Mouse (Mus musculus) macrophage (primary cell): ENCODE results near the gene Cnot8. TPM values are rescaled to one million over a fixed set of nuclear protein-coding genes. Genes with fewer than 3 reads are reported as not detected.

Experiments
- H3K27ac ChIP-seq: fragments of 350-480 bp; formaldehyde crosslinking; 2 replicates; pipeline ENCODE4 v1.9.0; 2021
- H3K36me3 ChIP-seq: fragments of 350-480 bp; formaldehyde crosslinking; 2 replicates; pipeline ENCODE4 v1.9.0; 2021; ENCODE audit errors: inconsistent target
- H3K4me3 ChIP-seq: fragments of 350-480 bp; formaldehyde crosslinking; 2 replicates; pipeline ENCODE4 v1.9.0; 2021; ENCODE audit errors: inconsistent target
- H3K79me2 ChIP-seq: fragments of 350-480 bp; formaldehyde crosslinking; 2 replicates; pipeline ENCODE4 v1.9.0; 2021; ENCODE audit errors: inconsistent target
- WGBS: methylation state at CpG from one replicate; pipeline ENCODE4 v1.1.7; 2026; ENCODE audit warnings: inconsistent platforms; ENCODE audit not compliant: missing documents; 5-methylcytosine and 5-hydroxymethylcytosine counted together
- polyA plus RNA-seq: library from polyadenylated mRNA; stranded (reverse); fragments of 250-400 nt; gene quantifications from 3 replicates; pipeline ENCODE4 v1.2.4, GENCODE M21; 2018; ENCODE audit warnings: inconsistent platforms

Cnot8 gene
- polyA plus RNA-seq, 1 experiment from 2014 or later: 36.2 TPM

- peaks cover 4% of the 10 kb centered on the region; the same call in 1 of the 2 replicates for H3K79me2 ChIP-seq
- 100% methylated on average over 2 of the region's 2 CpGs for WGBS
- no peak overlapping the region for H3K4me3 ChIP-seq
- H3K36me3 ChIP-seq: peaks cover 5% of the 10 kb centered on the region; the same call in 1 of the 2 replicates
- no peak overlapping the region for H3K27ac ChIP-seq
Measured at GRCm38 (mm10) chr11:58165072-58165471, 61.1 kb downstream of the Cnot8 start.

DNA sequence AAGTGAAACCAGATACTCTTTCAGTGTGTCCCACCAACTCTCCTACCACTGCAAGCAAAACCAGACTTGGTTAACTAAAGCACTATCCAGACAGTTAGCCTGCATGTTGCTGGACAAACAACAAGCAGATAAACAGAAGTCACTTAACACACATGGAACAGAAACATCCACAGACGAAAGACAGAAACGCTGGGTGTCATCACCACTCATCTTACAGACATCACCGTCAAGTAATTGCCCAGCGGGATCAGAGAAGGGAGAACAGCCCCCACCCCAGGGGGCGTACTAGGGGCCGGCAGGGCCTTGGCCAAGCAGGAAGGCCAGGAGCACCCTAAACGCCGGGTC, 63.8 kb downstream of the Cnot8 start:
- Histone ChIP-seq H3K27ac (no peak overlapping the region), H3K4me3 (peak overlapping the region; percentile 53), H3K36me3 (peaks cover 1% of the 10 kb centered on the region; the same call in 1 of the 2 replicates), H3K79me2 (peaks cover 16% of the 10 kb centered on the region; the same call in 1 of the 2 replicates)
- WGBS: 0% methylated on average over 4 of the region's 8 CpGs

Other genes with a start within 250 kb of the Cnot8 start
- gene Larp1, start 95.1 kb upstream of the Cnot8 start, polyA plus RNA-seq: 48.8 to 67.1 TPM (median 59.1 TPM) in 3 replicates
- gene Gm12248, start 11.0 kb upstream of the Cnot8 start, polyA plus RNA-seq: not detected in 3 replicates
- gene Gemin5, start 64.4 kb downstream of the Cnot8 start, polyA plus RNA-seq: 4.7 to 12.0 TPM (median 5.4 TPM) in 3 replicates
- gene Mrpl22, start 67.5 kb downstream of the Cnot8 start, polyA plus RNA-seq: 36.9 to 51.5 TPM (median 42.8 TPM) in 3 replicates
- gene Igtp, start 95.4 kb downstream of the Cnot8 start, polyA plus RNA-seq: 25.7 to 94.8 TPM (median 34.2 TPM) in 3 replicates
- gene Irgm2, start 95.5 kb downstream of the Cnot8 start, polyA plus RNA-seq: 32.0 to 97.2 TPM (median 40.6 TPM) in 3 replicates
- gene 4930438A08Rik, start 170.6 kb downstream of the Cnot8 start, polyA plus RNA-seq: 0.17 TPM in 1 of 3 replicates, not detected in the others
- gene Zfp692, start 202.9 kb downstream of the Cnot8 start, polyA plus RNA-seq: 2.9 to 5.3 TPM (median 4.7 TPM) in 3 replicates
- 7.9 to 19.4 TPM (median 9.7 TPM) in 3 replicates for gene Zfp672, start 226.2 kb downstream of the Cnot8 start, polyA plus RNA-seq
- gene Sh3bp5l, start 226.6 kb downstream of the Cnot8 start, polyA plus RNA-seq: 6.4 to 11.1 TPM (median 8.6 TPM) in 3 replicates